Mouse (Mus musculus) adrenal gland, adult 2 months (tissue): ENCODE data around the gene Rbm46. TPM values are rescaled to one million over a fixed set of nuclear protein-coding genes. Genes with fewer than 3 reads are reported as not detected.

Experiments
- polyA plus RNA-seq: library from polyadenylated mRNA; depleted of rRNA; stranded (reverse); fragments of >200 nt; gene quantifications from 2 replicates; pipeline ENCODE4 v1.2.3, GENCODE M21; 2012; rRNA removed
- total RNA-seq, 2 experiments: library from RNA; stranded (reverse); gene quantifications; 2 replicates each; pipeline ENCODE4 v1.2.3; 2021

Gene Rbm46
- total and polyA plus RNA-seq, 3 experiments, result 0.38 to 0.69 TPM; not detected in 1

Other genes with a start within 250 kb of the Rbm46 start
- gene Lrat, start 27.5 kb upstream of the Rbm46 start, total RNA-seq, result under 1 TPM; 0.07 to 0.17 TPM
- not detected in 2 replicates for gene Lrat, start 27.5 kb upstream of the Rbm46 start, polyA plus RNA-seq
- gene Fgg, start 131.2 kb upstream of the Rbm46 start, total RNA-seq, result 10 to 100 TPM in 1 of 2 experiments, under 1 TPM in 1; 0.38 to 10.9 TPM
- 0.63 TPM in 1 of 2 replicates, not detected in the other for gene Fgg, start 131.2 kb upstream of the Rbm46 start, polyA plus RNA-seq
- gene Fga, start 149.6 kb upstream of the Rbm46 start, total RNA-seq, result 10 to 100 TPM in 1 of 2 experiments, under 1 TPM in 1; 0.66 to 13.3 TPM
- 0.12 TPM in 1 of 2 replicates, not detected in the other for gene Fga, start 149.6 kb upstream of the Rbm46 start, polyA plus RNA-seq
- 1 to 10 TPM in 1 of 2 experiments, under 1 TPM in 1; 0.28 to 5.6 TPM for gene Fgb, start 173.4 kb upstream of the Rbm46 start, total RNA-seq
- 0.11 TPM in 1 of 2 replicates, not detected in the other for gene Fgb, start 173.4 kb upstream of the Rbm46 start, polyA plus RNA-seq
- 10 to 100 TPM; 49.0 to 50.2 TPM for gene Plrg1, start 179.0 kb upstream of the Rbm46 start, total RNA-seq
- 12.4 and 16.0 TPM in 2 replicates for gene Plrg1, start 179.0 kb upstream of the Rbm46 start, polyA plus RNA-seq